Mouse (Mus musculus) bone marrow macrophage, adult 2 months (primary cell): ENCODE measurements around the gene Adam15.

Experiments
- CTCF ChIP-seq: IDR thresholded peaks from 2 replicates; pipeline ENCODE4 v1.5.1; 2012; ENCODE audit warnings: low read depth, mild to moderate bottlenecking, low read length, moderate library complexity
- POLR2A ChIP-seq: IDR thresholded peaks from 2 replicates; pipeline ENCODE4 v1.6.1; 2012; ENCODE audit warnings: mild to moderate bottlenecking, low read depth, low read length, borderline replicate concordance

DNA sequence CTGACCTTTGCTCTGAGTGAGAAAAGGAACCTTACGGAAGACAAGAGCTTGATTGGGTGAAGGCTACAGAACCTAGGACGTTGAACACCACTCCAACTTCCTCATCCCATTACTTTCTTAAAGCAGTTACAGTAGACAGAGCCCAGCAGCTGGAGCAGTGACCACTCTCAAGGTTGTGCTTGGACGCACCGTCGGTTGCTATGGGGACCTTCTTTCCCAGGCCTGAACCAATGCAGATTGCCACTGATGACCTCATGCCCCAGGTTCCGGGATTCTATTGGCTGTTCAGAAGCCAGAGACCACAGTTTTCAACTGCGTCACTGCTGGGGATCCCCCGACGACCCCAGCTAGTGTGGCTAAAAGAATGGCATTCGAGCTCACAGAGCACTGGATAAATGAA is 18.8 kb downstream of the Adam15 start:
- TF ChIP-seq CTCF (no peak), POLR2A (no peak)
